9 mouse cellular contexts compared by ENCODE assay signal in genomic region chr4:130168280-130169183, GRCm38 (mm10). TPM values are rescaled to one million over a fixed set of nuclear protein-coding genes. Genes with fewer than 3 reads are reported as not detected.
DNase-seq lines count a peak whose midpoint lies in the region; ATAC-seq and TF ChIP-seq lines count a peak whose summit lies in the region.
"Had no signal": no experiment of that assay in that cellular context is flagged by ENCODE, and none has a peak within 500 bp of the region (broad histone marks: within the 10 kb centered on the region; RNA-seq: fewer than 3 reads in every experiment).

No protein-coding gene starts in this region.

- no peak overlapping the region for H3K9ac ChIP-seq in embryonic facial prominence, embryonic 15.5 days
- H3K9ac ChIP-seq in limb, embryonic 12.5 days (replicated peaks), result no peak overlapping the region
- H3K9ac ChIP-seq in midbrain, embryonic 13.5 days (replicated peaks), result no peak overlapping the region; the same call in 1 of the 2 replicates

- no peak for TF ChIP-seq CTCF in G1E (IDR thresholded peaks at IDR 0.05; ENCODE audit: low read depth, low read length)

- WGBS in embryonic facial prominence, embryonic 15.5 days, result 33% methylated on average over 16 of the region's 16 CpGs
- WGBS in hindbrain, embryonic 10.5 days, result 34% methylated on average over 16 of the region's 16 CpGs
- WGBS in limb, embryonic 12.5 days, result 46% methylated on average over 16 of the region's 16 CpGs
- WGBS in midbrain, embryonic 13.5 days, result 31% methylated on average over 16 of the region's 16 CpGs

- peaks cover 13% of the 10 kb centered on the region for H3K4me1 ChIP-seq in G1E (ENCODE audit: insufficient read depth, low read depth, low read length)
- peaks cover 47% of the 10 kb centered on the region for H3K4me1 ChIP-seq in embryonic facial prominence, embryonic 15.5 days
- H3K4me1 ChIP-seq in hindbrain, embryonic 10.5 days (replicated peaks), result peaks cover 60% of the 10 kb centered on the region
- peaks cover 53% of the 10 kb centered on the region for H3K4me1 ChIP-seq in limb, embryonic 12.5 days (replicated peaks)
- H3K4me1 ChIP-seq in midbrain, embryonic 13.5 days (replicated peaks), result peaks cover 17% of the 10 kb centered on the region

- DNase-seq in 3134 (ENCODE audit: extremely low read depth, insufficient read length, low spot score) (peak; percentile 67), G1E (ENCODE audit: low spot score) (peak; percentile 73)
- peak; percentile 45 for DNase-seq in hindbrain, embryonic 10.5 days (ENCODE audit: low spot score)
- DNase-seq in urinary bladder, postnatal 25 days (ENCODE audit: low spot score), result peak; percentile 70
- DNase-seq in frontal cortex, postnatal 25 days (ENCODE audit: low spot score in 2 of 2), result no peak

- peaks cover 18% of the 10 kb centered on the region for H3K36me3 ChIP-seq in G1E (replicated peaks)
- H3K36me3 ChIP-seq in embryonic facial prominence, embryonic 15.5 days, result no peaks in the 10 kb centered on the region
- H3K36me3 ChIP-seq in hindbrain, embryonic 10.5 days, result no peaks in the 10 kb centered on the region
- no peaks in the 10 kb centered on the region for H3K36me3 ChIP-seq in limb, embryonic 12.5 days
- no peaks in the 10 kb centered on the region for H3K36me3 ChIP-seq in midbrain, embryonic 13.5 days

- no peak overlapping the region for H3K4me3 ChIP-seq in G1E (ENCODE audit: low read depth, low read length)
- no peak overlapping the region for H3K4me3 ChIP-seq in embryonic facial prominence, embryonic 15.5 days (replicated peaks)
- no peak overlapping the region; the same call in 1 of the 2 replicates for H3K4me3 ChIP-seq in hindbrain, embryonic 10.5 days
- no peak overlapping the region for H3K4me3 ChIP-seq in limb, embryonic 12.5 days (replicated peaks)
- no peak overlapping the region for H3K4me3 ChIP-seq in midbrain, embryonic 13.5 days (replicated peaks)

- peaks cover 17% of the 10 kb centered on the region; the same call in 1 of the 2 replicates for H3K27me3 ChIP-seq in G1E (ENCODE audit: insufficient read depth, low read length)
- peaks cover 20% of the 10 kb centered on the region for H3K27me3 ChIP-seq in embryonic facial prominence, embryonic 15.5 days
- H3K27me3 ChIP-seq in hindbrain, embryonic 10.5 days (ENCODE audit: insufficient read depth, poor library complexity, severe bottlenecking), result peaks cover 70% of the 10 kb centered on the region
- H3K27me3 ChIP-seq in limb, embryonic 12.5 days, result peaks cover 17% of the 10 kb centered on the region
- peaks cover 40% of the 10 kb centered on the region for H3K27me3 ChIP-seq in midbrain, embryonic 13.5 days

- H3K4me2 ChIP-seq in embryonic facial prominence, embryonic 15.5 days (replicated peaks), result 0 out of 2 replicates have a peak overlapping the region, but pooled peaks have one; percentile 3
- H3K4me2 ChIP-seq in limb, embryonic 12.5 days, result 0 out of 2 replicates have a peak overlapping the region, but pooled peaks have one; percentile 11
- no peak overlapping the region for H3K4me2 ChIP-seq in midbrain, embryonic 13.5 days (replicated peaks)

- no peaks in the 10 kb centered on the region for H3K9me3 ChIP-seq in G1E (replicated peaks)
- H3K9me3 ChIP-seq in embryonic facial prominence, embryonic 15.5 days (replicated peaks), result no peaks in the 10 kb centered on the region
- no peaks in the 10 kb centered on the region for H3K9me3 ChIP-seq in hindbrain, embryonic 10.5 days
- H3K9me3 ChIP-seq in limb, embryonic 12.5 days, result no peaks in the 10 kb centered on the region
- H3K9me3 ChIP-seq in midbrain, embryonic 13.5 days, result no peaks in the 10 kb centered on the region

- H3K27ac ChIP-seq in embryonic facial prominence, embryonic 15.5 days (replicated peaks), result 0 out of 2 replicates have a peak overlapping the region, but pooled peaks have one; percentile 1
- H3K27ac ChIP-seq in hindbrain, embryonic 10.5 days, result peak overlapping the region; percentile 66
- no peak overlapping the region for H3K27ac ChIP-seq in limb, embryonic 12.5 days
- H3K27ac ChIP-seq in midbrain, embryonic 13.5 days, result no peak overlapping the region

- no peak for ATAC-seq in G1E (ENCODE audit: extremely low read depth, insufficient number of reproducible peaks, low FRiP score, poor library complexity, severe bottlenecking)
- no peak for ATAC-seq in embryonic facial prominence, embryonic 15.5 days (ENCODE audit: insufficient number of reproducible peaks, low FRiP score, low TSS enrichment, low read depth)
- ATAC-seq in limb, embryonic 12.5 days (ENCODE audit: insufficient number of reproducible peaks, insufficient read depth, low FRiP score, low TSS enrichment, low read depth), result no peak
- ATAC-seq in midbrain, embryonic 13.5 days, result peak; percentile 57

RNA-seq across cellular contexts. Expression of gene Tinagl1, which starts 6.4 kb away (rescaled TPM):
- 3.2 TPM in 1 of 2 replicates, not detected in the other for total RNA-seq in G1E (2014; fragmentation: Nextera tagmentation)
- total RNA-seq in G1E (2017), result 0.06 and 0.38 TPM in 2 replicates
- 0.08 and 0.13 TPM in 2 replicates for polyA plus RNA-seq in G1E (2012)
- polyA plus RNA-seq in embryonic facial prominence, embryonic 15.5 days (2015; fragmentation: Nextera tagmentation; extraction: Ambion mirVana), result 26.5 and 27.4 TPM in 2 replicates
- 11.6 and 15.1 TPM in 2 replicates for polyA plus RNA-seq in hindbrain, embryonic 10.5 days (2016; fragmentation: Nextera tagmentation; extraction: Ambion mirVana)
- 7.8 and 10.3 TPM in 2 replicates for polyA plus RNA-seq in limb, embryonic 12.5 days (2016; fragmentation: Nextera tagmentation; extraction: Ambion mirVana)
- 2.4 and 2.5 TPM in 2 replicates for polyA plus RNA-seq in midbrain, embryonic 13.5 days (2015; fragmentation: Nextera tagmentation; extraction: Ambion mirVana)

RNA-seq across cellular contexts. Expression of gene Hcrtr1, which starts 29.4 kb away (rescaled TPM):
- total RNA-seq in G1E (2014; fragmentation: Nextera tagmentation) (not detected in 2 replicates), G1E (2017) (not detected in 2 replicates)
- polyA plus RNA-seq in G1E (2012), result not detected in 2 replicates
- 0.16 TPM in 1 of 2 replicates, not detected in the other for polyA plus RNA-seq in embryonic facial prominence, embryonic 15.5 days (2015; fragmentation: Nextera tagmentation; extraction: Ambion mirVana)
- polyA plus RNA-seq in hindbrain, embryonic 10.5 days (2016; fragmentation: Nextera tagmentation; extraction: Ambion mirVana), result 0.81 and 0.85 TPM in 2 replicates
- not detected in 2 replicates for polyA plus RNA-seq in limb, embryonic 12.5 days (2016; fragmentation: Nextera tagmentation; extraction: Ambion mirVana)
- 0.41 and 0.94 TPM in 2 replicates for polyA plus RNA-seq in midbrain, embryonic 13.5 days (2015; fragmentation: Nextera tagmentation; extraction: Ambion mirVana)

RNA-seq across cellular contexts. Expression of gene Gm853, which starts 53.7 kb away (rescaled TPM):
- not detected in 2 replicates for total RNA-seq in G1E (2014; fragmentation: Nextera tagmentation)
- total RNA-seq in G1E (2017), result 0.05 TPM in 1 of 2 replicates, not detected in the other
- not detected in 2 replicates for polyA plus RNA-seq in G1E (2012)
- polyA plus RNA-seq in embryonic facial prominence, embryonic 15.5 days (2015; fragmentation: Nextera tagmentation; extraction: Ambion mirVana), result not detected in 2 replicates
- polyA plus RNA-seq in hindbrain, embryonic 10.5 days (2016; fragmentation: Nextera tagmentation; extraction: Ambion mirVana), result 0.84 TPM in 1 of 2 replicates, not detected in the other
- not detected in 2 replicates for polyA plus RNA-seq in limb, embryonic 12.5 days (2016; fragmentation: Nextera tagmentation; extraction: Ambion mirVana)
- polyA plus RNA-seq in midbrain, embryonic 13.5 days (2015; fragmentation: Nextera tagmentation; extraction: Ambion mirVana), result 0.24 TPM in 1 of 2 replicates, not detected in the other
- total RNA-seq: left cerebral cortex, postnatal 10 days had no signal

Comparison
In these comparisons a context has a peak if more than half of its experiments do, and no peak if none do; other contexts are left out.
1. DNase-seq: peak in 3134 (single experiment), G1E (single experiment), hindbrain, embryonic 10.5 days (single experiment) and urinary bladder, postnatal 25 days (single experiment); none in frontal cortex, postnatal 25 days (0 of 2).
2. H3K27ac ChIP-seq: peak in embryonic facial prominence, embryonic 15.5 days (single experiment) and hindbrain, embryonic 10.5 days (single experiment); none in limb, embryonic 12.5 days (single experiment) and midbrain, embryonic 13.5 days (single experiment).